Mouse (Mus musculus) midbrain, embryonic 15.5 days (tissue): ENCODE measurements at regions not wholly inside any gene's neighbourhood (a gene's known extent, or its start where the extent isn't known, plus 50 kb on each side); places are given as distances from the start of the nearest gene placed in this dataset.

ENCODE experiments used
- ATAC-seq: fragments of 200-750 bp; cut with Nextera tagmentation; replicated peaks from 2 replicates; pipeline ENCODE4 v1.8.0; 2017; ENCODE audit warnings: moderate TSS enrichment
- H3K27ac ChIP-seq: fragments of 300-500 bp; sonication (generic); 2 replicates; pipeline ENCODE4 v1.5.1; 2015; ENCODE audit warnings: mild to moderate bottlenecking, inconsistent platforms
- H3K27me3 ChIP-seq: fragments of 300-500 bp; sonication (generic); replicated peaks from 2 replicates; pipeline ENCODE4 v1.6.1; 2015; ENCODE audit warnings: inconsistent platforms
- H3K36me3 ChIP-seq: fragments of 300-500 bp; sonication (generic); replicated peaks from 2 replicates; pipeline ENCODE4 v1.6.1; 2015; ENCODE audit warnings: inconsistent platforms
- H3K4me1 ChIP-seq: fragments of 300-500 bp; sonication (generic); 2 replicates; pipeline ENCODE4 v1.6.1; 2015; ENCODE audit warnings: inconsistent platforms
- H3K4me2 ChIP-seq: fragments of 300-500 bp; sonication (generic); 2 replicates; pipeline ENCODE4 v1.6.1; 2015; ENCODE audit warnings: inconsistent platforms, mild to moderate bottlenecking, moderate library complexity
- H3K4me3 ChIP-seq: fragments of 300-500 bp; sonication (generic); 2 replicates; pipeline ENCODE4 v1.5.1; 2015; ENCODE audit warnings: mild to moderate bottlenecking, inconsistent platforms
- H3K9ac ChIP-seq: fragments of 300-500 bp; sonication (generic); 2 replicates; pipeline ENCODE4 v1.6.1; 2015; ENCODE audit warnings: mild to moderate bottlenecking, inconsistent platforms
- H3K9me3 ChIP-seq: fragments of 300-500 bp; sonication (generic); 2 replicates; pipeline ENCODE4 v1.6.1; 2016; ENCODE audit warnings: inconsistent platforms
- WGBS: fragments of 180-500 bp; shearing (Covaris S2); methylation state at CpG from one replicate; pipeline ENCODE4 v1.1.7; 2015; ENCODE audit warnings: mixed read lengths; 5-methylcytosine and 5-hydroxymethylcytosine counted together

GRCm38 (mm10) chr3:38633347-38633746, 148.7 kb upstream of the Ankrd50 start:
- no peaks in the 10 kb centered on the region for H3K4me1 ChIP-seq
- 75% methylated on average over 7 of the region's 7 CpGs for WGBS
- no peak overlapping the region for H3K4me3 ChIP-seq
- no peaks in the 10 kb centered on the region for H3K36me3 ChIP-seq
- H3K4me2 ChIP-seq = no peak overlapping the region
- no peaks in the 10 kb centered on the region for H3K27me3 ChIP-seq
- H3K9ac ChIP-seq = no peak overlapping the region
- no peak overlapping the region for H3K27ac ChIP-seq
- no peaks in the 10 kb centered on the region for H3K9me3 ChIP-seq
- no peak for ATAC-seq

GRCm38 (mm10) chr3:38625575-38626184, 141.0 kb upstream of the Ankrd50 start:
- no peak overlapping the region for H3K9ac ChIP-seq
- no peak overlapping the region for H3K4me3 ChIP-seq
- ATAC-seq = peak; percentile 58; the same call in 1 of the 2 replicates
- H3K4me1 ChIP-seq = no peaks in the 10 kb centered on the region
- no peaks in the 10 kb centered on the region for H3K27me3 ChIP-seq
- H3K4me2 ChIP-seq = no peak overlapping the region
- 57% methylated on average over 12 of the region's 12 CpGs for WGBS
- no peaks in the 10 kb centered on the region for H3K36me3 ChIP-seq
- no peaks in the 10 kb centered on the region for H3K9me3 ChIP-seq
- no peak overlapping the region for H3K27ac ChIP-seq

DNA sequence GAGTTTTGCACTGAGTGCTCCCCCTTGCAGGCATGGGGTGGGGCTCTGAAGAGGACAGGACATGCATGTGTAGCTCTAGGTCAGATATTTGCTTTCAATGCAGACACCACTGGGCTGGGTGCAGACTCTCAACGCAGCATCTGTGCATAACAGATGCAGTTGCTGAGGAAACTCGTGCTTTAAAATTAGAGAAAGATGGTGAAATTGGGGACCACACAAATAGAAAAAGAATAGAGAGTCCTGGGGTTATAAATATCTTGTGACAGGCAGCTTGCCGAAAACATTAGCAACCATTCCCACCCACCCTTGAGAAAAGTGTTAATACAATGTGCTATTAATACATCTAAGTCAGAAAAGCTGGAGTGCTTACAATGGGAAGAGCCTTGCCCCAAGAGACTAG, 133.3 kb upstream of the Ankrd50 start:
- no peaks in the 10 kb centered on the region for H3K9me3 ChIP-seq
- H3K4me2 ChIP-seq = no peak overlapping the region
- no peak overlapping the region for H3K9ac ChIP-seq
- ATAC-seq = no peak
- no peaks in the 10 kb centered on the region for H3K27me3 ChIP-seq
- H3K36me3 ChIP-seq = no peaks in the 10 kb centered on the region
- no peaks in the 10 kb centered on the region for H3K4me1 ChIP-seq
- no peak overlapping the region for H3K4me3 ChIP-seq
- no peak overlapping the region for H3K27ac ChIP-seq
- WGBS = 56% methylated on average over 3 of the region's 3 CpGs

- no peak overlapping the region for H3K4me2 ChIP-seq
- no peak overlapping the region for H3K4me3 ChIP-seq
- no peak overlapping the region for H3K27ac ChIP-seq
- no peaks in the 10 kb centered on the region for H3K9me3 ChIP-seq
- H3K27me3 ChIP-seq = no peaks in the 10 kb centered on the region
- H3K36me3 ChIP-seq = no peaks in the 10 kb centered on the region
- no peak overlapping the region for H3K9ac ChIP-seq
- no peaks in the 10 kb centered on the region for H3K4me1 ChIP-seq
- no peak for ATAC-seq
- 89% methylated on average over 8 of the region's 8 CpGs for WGBS
Measured at GRCm38 (mm10) chr3:38617217-38617616, 132.6 kb upstream of the Ankrd50 start.

DNA sequence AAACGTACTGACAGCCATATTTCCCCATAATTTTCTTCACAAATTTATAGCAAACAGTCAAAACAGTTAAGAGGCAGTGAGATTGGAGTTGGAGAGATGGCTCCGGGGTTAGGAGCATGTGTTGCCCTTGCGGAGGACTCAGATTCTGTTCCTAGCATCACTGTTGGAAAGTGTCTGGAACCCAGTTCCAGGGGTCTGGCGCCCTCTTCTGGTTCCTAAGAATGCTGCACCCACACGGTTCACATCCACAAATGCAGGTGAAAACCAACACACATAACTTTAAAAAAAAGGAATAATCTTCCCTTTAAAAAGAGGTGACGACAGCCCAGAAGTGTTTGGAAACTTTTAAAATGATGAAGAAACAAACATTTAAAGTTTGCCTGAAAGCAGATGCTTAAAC, 129.1 kb upstream of the Ankrd50 start:
- no peaks in the 10 kb centered on the region for H3K36me3 ChIP-seq
- ATAC-seq = no peak
- no peak overlapping the region for H3K27ac ChIP-seq
- WGBS = 75% methylated on average over 6 of the region's 6 CpGs
- H3K9me3 ChIP-seq = no peaks in the 10 kb centered on the region
- H3K27me3 ChIP-seq = no peaks in the 10 kb centered on the region
- H3K4me3 ChIP-seq = no peak overlapping the region
- H3K9ac ChIP-seq = no peak overlapping the region
- no peaks in the 10 kb centered on the region for H3K4me1 ChIP-seq
- H3K4me2 ChIP-seq = no peak overlapping the region

GRCm38 (mm10) chr3:38591531-38591930, 106.9 kb upstream of the Ankrd50 start:
- Histone ChIP-seq H3K27me3 (no peaks in the 10 kb centered on the region), H3K9me3 (no peaks in the 10 kb centered on the region), H3K4me1 (no peaks in the 10 kb centered on the region), H3K4me2 (no peak overlapping the region), H3K27ac (no peak overlapping the region), H3K4me3 (no peak overlapping the region), H3K36me3 (no peaks in the 10 kb centered on the region), H3K9ac (no peak overlapping the region)
- no peak for ATAC-seq
- 89% methylated on average over 1 of the region's 1 CpGs for WGBS

GRCm38 (mm10) chr3:38588966-38589365, 104.3 kb upstream of the Ankrd50 start:
- Histone ChIP-seq H3K9me3 (no peaks in the 10 kb centered on the region), H3K36me3 (no peaks in the 10 kb centered on the region), H3K27ac (no peak overlapping the region), H3K27me3 (no peaks in the 10 kb centered on the region), H3K9ac (no peak overlapping the region), H3K4me1 (no peaks in the 10 kb centered on the region), H3K4me3 (no peak overlapping the region), H3K4me2 (no peak overlapping the region)
- ATAC-seq = no peak

GRCm38 (mm10) chr3:38585509-38585908, 100.9 kb upstream of the Ankrd50 start:
- no peak for ATAC-seq
- no peaks in the 10 kb centered on the region for H3K9me3 ChIP-seq
- 90% methylated on average over 5 of the region's 5 CpGs for WGBS

DNA sequence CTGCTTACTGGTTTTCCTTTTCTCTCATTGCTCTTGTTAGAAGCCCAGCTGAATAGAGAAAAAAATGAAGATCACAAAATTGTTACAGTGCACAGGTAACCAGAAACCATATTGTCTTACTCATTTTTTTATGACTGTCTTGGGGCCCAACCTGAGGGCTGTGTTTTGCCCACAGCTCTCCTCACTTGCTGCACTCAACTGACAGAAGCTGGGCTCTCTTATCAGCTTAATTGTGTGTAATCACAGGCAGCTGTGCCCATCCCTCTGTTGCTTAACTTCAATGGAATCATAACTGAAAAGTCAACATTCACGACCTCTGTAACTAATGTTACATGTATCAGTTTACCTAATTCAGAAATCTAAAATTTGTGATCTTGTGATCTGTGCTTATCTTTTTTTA, 95.1 kb upstream of the Ankrd50 start:
- Histone ChIP-seq H3K27ac (no peak overlapping the region), H3K36me3 (no peaks in the 10 kb centered on the region), H3K9me3 (no peaks in the 10 kb centered on the region), H3K4me1 (no peaks in the 10 kb centered on the region), H3K27me3 (no peaks in the 10 kb centered on the region), H3K4me3 (no peak overlapping the region), H3K9ac (no peak overlapping the region), H3K4me2 (no peak overlapping the region)
- ATAC-seq = no peak
- 84% methylated on average over 1 of the region's 1 CpGs for WGBS

More at GRCm38 (mm10) chr3:38585509-38585908, 100.9 kb upstream of the Ankrd50 start:
- H3K27ac ChIP-seq = no peak overlapping the region
- H3K4me1 ChIP-seq = no peaks in the 10 kb centered on the region
- H3K36me3 ChIP-seq = no peaks in the 10 kb centered on the region
- no peaks in the 10 kb centered on the region for H3K27me3 ChIP-seq
- no peak overlapping the region for H3K4me2 ChIP-seq
- no peak overlapping the region for H3K4me3 ChIP-seq
- H3K9ac ChIP-seq = no peak overlapping the region

DNA sequence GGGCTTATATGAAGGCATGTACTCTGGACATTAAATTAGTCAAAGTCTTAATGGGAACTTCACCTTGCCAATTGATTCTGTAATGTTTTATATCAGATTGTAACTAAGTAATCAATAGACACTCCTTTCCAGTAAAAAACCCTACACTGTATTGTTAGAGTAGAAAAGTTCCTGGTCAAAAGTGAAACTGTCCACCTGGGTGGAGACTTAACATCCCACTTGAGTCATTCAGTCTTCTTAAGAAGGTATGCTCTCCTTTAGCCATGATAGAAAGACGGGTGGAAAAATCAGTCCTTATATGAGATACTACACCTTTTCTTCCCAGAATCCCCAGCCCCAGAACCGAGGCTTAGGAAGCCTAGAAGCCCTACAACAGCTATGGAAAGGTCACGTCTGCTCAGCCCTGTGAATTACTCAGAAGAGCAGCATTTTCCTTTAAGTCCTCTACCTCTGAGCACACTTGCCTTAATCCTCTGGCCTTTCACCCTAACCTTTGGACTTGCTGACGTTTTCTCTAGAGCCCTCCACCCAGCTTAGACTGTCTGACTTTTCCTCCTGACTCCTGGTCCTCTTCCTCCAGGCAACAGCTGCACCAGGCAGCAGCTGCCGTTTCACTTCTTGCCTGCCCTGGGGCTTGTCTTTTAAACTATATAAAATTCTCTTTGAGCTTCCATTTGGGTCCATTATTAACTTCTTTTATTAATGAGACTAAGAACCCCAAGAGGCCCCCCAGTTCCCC, 93.4 kb upstream of the Ankrd50 start:
- Histone ChIP-seq H3K4me3 (no peak overlapping the region), H3K27me3 (no peaks in the 10 kb centered on the region), H3K9me3 (no peaks in the 10 kb centered on the region), H3K4me2 (no peak overlapping the region), H3K9ac (no peak overlapping the region), H3K27ac (no peak overlapping the region), H3K4me1 (no peaks in the 10 kb centered on the region), H3K36me3 (no peaks in the 10 kb centered on the region)
- WGBS = 40% methylated on average over 5 of the region's 5 CpGs
- no peak for ATAC-seq

DNA sequence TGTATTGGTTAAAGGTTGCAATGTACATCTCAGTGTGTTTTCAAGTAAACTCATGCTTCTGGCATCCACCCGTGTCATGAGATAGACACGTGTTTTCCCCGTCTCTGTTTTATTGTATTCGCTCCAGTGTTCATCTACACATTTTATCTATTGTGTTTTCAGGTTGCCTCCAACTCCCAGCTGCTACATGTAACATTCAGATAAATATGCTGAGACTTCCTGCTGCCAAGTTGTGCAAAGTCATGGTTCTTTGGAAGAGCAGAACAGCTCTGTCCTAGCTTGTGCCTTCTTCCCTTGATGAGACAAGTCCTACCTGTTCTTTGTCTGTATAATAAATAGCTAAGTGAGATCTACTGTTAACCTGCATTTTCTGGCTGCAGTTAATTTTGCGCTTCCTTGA, 89.0 kb upstream of the Ankrd50 start:
- Histone ChIP-seq H3K4me3 (no peak overlapping the region), H3K9ac (no peak overlapping the region), H3K27me3 (no peaks in the 10 kb centered on the region), H3K27ac (no peak overlapping the region), H3K4me1 (peaks cover 9% of the 10 kb centered on the region), H3K9me3 (no peaks in the 10 kb centered on the region), H3K4me2 (no peak overlapping the region), H3K36me3 (no peaks in the 10 kb centered on the region)
- 92% methylated on average over 5 of the region's 5 CpGs for WGBS
- no peak for ATAC-seq

DNA sequence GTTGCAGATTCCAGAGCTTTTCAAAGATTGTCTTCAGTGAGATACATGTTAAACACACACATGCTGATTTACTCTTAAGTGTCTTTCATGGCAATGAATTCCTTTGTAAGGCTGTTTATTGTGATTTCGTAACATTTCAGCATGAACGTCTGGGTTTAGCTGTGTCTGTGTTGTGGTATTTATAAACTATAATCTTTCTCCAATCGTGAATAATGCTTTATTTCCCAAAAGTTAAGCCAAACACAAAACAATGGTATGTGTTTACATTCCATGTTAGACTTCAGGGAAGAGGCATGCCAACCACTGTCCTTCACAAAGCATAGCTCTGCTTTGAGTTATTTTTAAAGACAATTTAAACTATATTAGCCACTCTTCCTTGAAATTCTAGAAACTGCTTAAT, 87.5 kb upstream of the Ankrd50 start:
- ATAC-seq = no peak

DNA sequence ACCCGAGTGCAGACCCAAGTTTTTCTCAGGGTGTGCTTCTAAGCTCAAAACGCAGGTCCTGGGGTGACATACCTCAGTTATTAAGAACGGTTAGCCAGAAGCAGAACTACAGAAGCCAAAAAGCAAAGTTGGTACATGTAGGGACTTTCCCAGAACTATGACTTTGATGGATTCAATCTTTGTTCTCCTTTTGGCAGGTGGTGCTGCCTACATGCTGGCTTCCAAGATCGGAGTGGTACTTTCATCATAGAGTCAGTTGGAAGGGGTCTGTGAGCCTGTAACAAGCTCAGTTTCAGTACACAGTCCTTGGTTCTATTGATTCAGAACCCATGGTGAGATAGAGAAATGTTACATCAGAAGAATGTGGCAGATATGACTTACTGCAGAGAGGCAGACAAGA, 86.6 kb upstream of the Ankrd50 start:
- H3K4me3 ChIP-seq = no peak overlapping the region
- H3K9me3 ChIP-seq = no peaks in the 10 kb centered on the region
- H3K36me3 ChIP-seq = no peaks in the 10 kb centered on the region
- whole genome bisulfite sequencing = 87% methylated on average over 4 of the region's 4 CpGs
- peaks cover 15% of the 10 kb centered on the region for H3K4me1 ChIP-seq
- H3K4me2 ChIP-seq = no peak overlapping the region
- no peak for ATAC-seq
- no peak overlapping the region for H3K9ac ChIP-seq
- H3K27ac ChIP-seq = no peak overlapping the region
- H3K27me3 ChIP-seq = no peaks in the 10 kb centered on the region

More for the DNA sequence above, 87.5 kb upstream of the Ankrd50 start:
- H3K4me2 ChIP-seq = no peak overlapping the region
- H3K27me3 ChIP-seq = no peaks in the 10 kb centered on the region
- H3K4me3 ChIP-seq = no peak overlapping the region
- peaks cover 15% of the 10 kb centered on the region for H3K4me1 ChIP-seq
- H3K27ac ChIP-seq = no peak overlapping the region
- no peak overlapping the region for H3K9ac ChIP-seq
- WGBS = 65% methylated on average over 3 of the region's 3 CpGs
- H3K36me3 ChIP-seq = no peaks in the 10 kb centered on the region
- H3K9me3 ChIP-seq = no peaks in the 10 kb centered on the region
